Mouse (Mus musculus) forebrain, embryonic 16.5 days (tissue): ENCODE measurements around the gene Spcs2. TPM values are rescaled to one million over a fixed set of nuclear protein-coding genes. Genes with fewer than 3 reads are reported as not detected.

ENCODE experiments used
- ATAC-seq: fragments of 200-750 bp; cut with Nextera tagmentation; 2 replicates; pipeline ENCODE4 v1.8.0; 2017; ENCODE audit warnings: mild to moderate bottlenecking, moderate library complexity
- H3K27ac ChIP-seq: fragments of 300-500 bp; sonication (generic); 2 replicates; pipeline ENCODE4 v1.5.1; 2014; ENCODE audit warnings: low read length, control low read depth
- H3K27me3 ChIP-seq: fragments of 300-500 bp; sonication (generic); replicated peaks from 2 replicates; pipeline ENCODE4 v1.6.1; 2014; ENCODE audit warnings: low read length; ENCODE audit not compliant: control insufficient read depth, insufficient read depth
- H3K36me3 ChIP-seq: fragments of 300-500 bp; sonication (generic); 2 replicates; pipeline ENCODE4 v1.6.1; 2014; ENCODE audit not compliant: control insufficient read depth, insufficient read depth
- H3K4me1 ChIP-seq: fragments of 300-500 bp; sonication (generic); replicated peaks from 2 replicates; pipeline ENCODE4 v1.6.1; 2014; ENCODE audit warnings: low read length; ENCODE audit not compliant: control insufficient read depth, insufficient read depth
- H3K4me2 ChIP-seq: fragments of 300-500 bp; sonication (generic); 2 replicates; pipeline ENCODE4 v1.6.1; 2014; ENCODE audit warnings: mild to moderate bottlenecking, low read length, control low read depth
- H3K4me3 ChIP-seq: fragments of 300-500 bp; sonication (generic); replicated peaks from 2 replicates; pipeline ENCODE4 v1.5.1; 2014; ENCODE audit warnings: mild to moderate bottlenecking, low read length, control low read depth
- H3K9ac ChIP-seq: fragments of 300-500 bp; sonication (generic); replicated peaks from 2 replicates; pipeline ENCODE4 v1.6.1; 2014; ENCODE audit warnings: low read depth, low read length, control low read depth
- H3K9me3 ChIP-seq: fragments of 300-500 bp; sonication (generic); 2 replicates; pipeline ENCODE4 v1.6.1; 2016; ENCODE audit warnings: low read length; ENCODE audit not compliant: control insufficient read depth
- WGBS: fragments of 180-500 bp; shearing (Covaris S2); extraction: QIAGEN DNeasy Blood & Tissue Kit; methylation state at CpG from one replicate; pipeline ENCODE4 v1.1.7; 2014; 5-methylcytosine and 5-hydroxymethylcytosine counted together
- polyA plus RNA-seq: library from polyadenylated mRNA; unstranded; fragments of >200 nt; fragmentation: Nextera tagmentation; extraction: Ambion mirVana; gene quantifications from 2 replicates; pipeline ENCODE4 v1.2.1, GENCODE M21; 2015

The Spcs2 gene
- 278 and 304 TPM in 2 replicates for polyA plus RNA-seq

GRCm38 (mm10) chr7:99863362-99863761, at the start of gene Spcs2:
Spcs2 (minus strand) TSS chr7:99863462.
- WGBS, result 53% methylated on average over 7 of the region's 7 CpGs
- H3K4me3 ChIP-seq, result no peak within 1 kb of the TSS
- H3K9me3 ChIP-seq, result no peaks in the 10 kb centered on the region
- H3K9ac ChIP-seq, result no peak within 1 kb of the TSS
- no peak within 1 kb of the TSS for H3K27ac ChIP-seq
- ATAC-seq, result no peak
- no peak within 1 kb of the TSS for H3K4me2 ChIP-seq
- no peaks in the 10 kb centered on the region for H3K27me3 ChIP-seq
- 0 out of 2 replicates have a peak, but pooled peaks cover 2% of the 10 kb centered on the region for H3K4me1 ChIP-seq
- no peaks in the 10 kb centered on the region for H3K36me3 ChIP-seq

DNA sequence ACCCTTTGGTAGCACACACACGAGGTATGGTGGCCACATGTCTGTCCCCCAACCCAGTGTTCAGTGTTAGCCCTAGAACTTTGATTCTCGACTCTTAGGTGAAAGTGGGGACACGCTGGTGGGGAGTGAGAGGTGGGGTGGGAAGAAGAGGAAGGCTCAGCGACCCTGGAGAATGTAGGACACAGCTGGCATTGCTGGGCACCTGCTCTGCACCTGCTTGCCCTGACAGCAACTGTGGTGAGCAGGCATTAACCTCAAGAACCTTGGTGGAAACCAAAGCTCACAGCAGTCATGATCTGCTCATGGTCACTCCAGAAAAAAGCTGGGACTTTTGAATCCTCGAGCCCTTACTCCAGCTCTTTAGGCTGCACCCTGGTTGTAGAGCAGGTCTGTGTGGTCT, 47.8 kb upstream of the Spcs2 start:
- ATAC-seq, result no peak
- 76% methylated on average over 5 of the region's 5 CpGs for WGBS
- no peak overlapping the region for H3K9ac ChIP-seq

GRCm38 (mm10) chr7:99907463-99907862, 44.2 kb upstream of the Spcs2 start:
- H3K9me3 ChIP-seq, result no peaks in the 10 kb centered on the region
- H3K9ac ChIP-seq, result no peak overlapping the region
- no peaks in the 10 kb centered on the region for H3K27me3 ChIP-seq
- H3K36me3 ChIP-seq, result no peaks in the 10 kb centered on the region
- no peak overlapping the region for H3K27ac ChIP-seq
- H3K4me2 ChIP-seq, result no peak overlapping the region
- 86% methylated on average over 3 of the region's 3 CpGs for WGBS
- ATAC-seq, result no peak
- H3K4me3 ChIP-seq, result no peak overlapping the region
- H3K4me1 ChIP-seq, result no peaks in the 10 kb centered on the region

More for the DNA sequence above, 47.8 kb upstream of the Spcs2 start:
- Histone ChIP-seq H3K27me3 (no peaks in the 10 kb centered on the region), H3K27ac (no peak overlapping the region), H3K36me3 (no peaks in the 10 kb centered on the region), H3K4me3 (no peak overlapping the region), H3K4me1 (no peaks in the 10 kb centered on the region), H3K9me3 (no peaks in the 10 kb centered on the region), H3K4me2 (no peak overlapping the region)

- no peak overlapping the region for H3K27ac ChIP-seq
- H3K9ac ChIP-seq, result no peak overlapping the region
- H3K27me3 ChIP-seq, result no peaks in the 10 kb centered on the region
- H3K4me1 ChIP-seq, result no peaks in the 10 kb centered on the region
- no peak for ATAC-seq
- WGBS, result 88% methylated on average over 3 of the region's 3 CpGs
- no peak overlapping the region for H3K4me2 ChIP-seq
- H3K9me3 ChIP-seq, result no peaks in the 10 kb centered on the region
- no peak overlapping the region for H3K4me3 ChIP-seq
- no peaks in the 10 kb centered on the region for H3K36me3 ChIP-seq
Measured at GRCm38 (mm10) chr7:99906346-99906745, 43.1 kb upstream of the Spcs2 start.

DNA sequence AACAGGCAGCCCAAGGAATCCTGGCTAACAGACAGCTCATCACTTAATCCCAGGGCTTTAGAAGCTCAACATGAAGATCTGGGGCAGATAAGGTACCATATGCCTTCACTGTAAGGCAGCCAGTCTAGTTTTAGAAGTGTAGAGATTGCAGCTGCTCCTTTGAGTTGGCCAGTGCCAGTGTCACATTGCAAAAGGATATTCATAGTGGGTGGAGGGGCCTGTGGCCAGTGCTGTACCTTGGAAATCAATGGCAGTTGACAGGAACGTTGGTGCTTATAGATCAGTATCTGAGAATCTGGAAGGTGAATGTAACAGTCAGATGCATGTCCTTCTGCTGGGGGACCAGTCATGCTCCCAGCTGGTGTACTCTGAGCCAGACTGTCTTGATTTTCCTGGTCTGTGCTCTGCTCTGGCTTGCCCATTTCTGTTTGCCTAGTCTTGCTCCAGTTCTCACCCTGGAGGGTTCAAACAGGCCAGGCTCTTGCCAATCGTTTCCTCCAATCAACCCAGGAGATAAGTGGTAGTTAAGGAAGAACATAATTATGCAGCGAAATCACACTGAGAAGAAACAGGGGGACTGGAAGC, 41.3 kb upstream of the Spcs2 start:
- Histone ChIP-seq H3K4me2 (no peak overlapping the region), H3K27me3 (no peaks in the 10 kb centered on the region), H3K36me3 (no peaks in the 10 kb centered on the region), H3K9ac (no peak overlapping the region), H3K9me3 (no peaks in the 10 kb centered on the region), H3K4me1 (no peaks in the 10 kb centered on the region), H3K4me3 (no peak overlapping the region), H3K27ac (no peak overlapping the region)
- 68% methylated on average over 3 of the region's 3 CpGs for WGBS
- ATAC-seq, result no peak

DNA sequence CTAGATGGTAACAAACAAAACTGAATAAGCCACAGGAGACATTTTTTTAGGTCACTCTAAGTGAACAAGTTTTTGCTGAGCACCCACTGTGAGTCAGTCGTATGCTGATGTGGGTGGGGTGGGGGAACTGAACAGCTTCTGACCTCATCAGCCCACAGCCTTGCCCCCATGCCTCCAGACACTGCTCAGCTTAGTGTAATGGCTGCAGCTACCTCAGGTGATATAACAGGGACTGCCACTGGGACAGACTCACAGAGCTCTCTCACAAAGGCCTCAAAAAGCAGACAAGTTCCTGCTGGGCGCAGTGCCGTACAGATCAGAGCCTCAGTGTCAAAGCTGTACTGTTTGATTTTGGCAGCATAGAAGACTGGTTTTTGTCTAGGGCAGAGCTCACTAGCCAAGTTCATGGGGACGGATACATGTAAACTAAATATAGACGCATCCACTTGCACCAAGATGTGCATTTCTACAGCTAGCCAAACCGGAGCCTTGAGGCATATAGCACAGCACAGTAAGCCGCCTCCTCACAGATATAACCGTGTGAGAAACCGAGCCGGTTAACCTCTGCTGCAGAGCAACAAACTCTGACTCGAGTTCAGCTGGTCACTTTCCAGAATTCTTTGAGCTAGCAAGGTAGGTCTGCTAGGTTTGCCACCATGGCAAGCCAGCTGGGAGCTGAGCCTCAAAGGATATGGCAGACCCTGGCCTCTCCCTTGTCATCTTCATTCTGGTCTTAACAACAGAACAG, 39.8 kb upstream of the Spcs2 start:
- Histone ChIP-seq H3K27me3 (no peaks in the 10 kb centered on the region), H3K9ac (no peak overlapping the region), H3K4me1 (no peaks in the 10 kb centered on the region), H3K9me3 (no peaks in the 10 kb centered on the region), H3K27ac (no peak overlapping the region), H3K36me3 (no peaks in the 10 kb centered on the region), H3K4me2 (no peak overlapping the region), H3K4me3 (no peak overlapping the region)
- ATAC-seq, result no peak
- WGBS, result 67% methylated on average over 11 of the region's 11 CpGs

- no peak overlapping the region for H3K4me2 ChIP-seq
- H3K4me3 ChIP-seq, result no peak overlapping the region
- H3K27ac ChIP-seq, result no peak overlapping the region
- H3K36me3 ChIP-seq, result no peaks in the 10 kb centered on the region
- H3K27me3 ChIP-seq, result no peaks in the 10 kb centered on the region
- no peak overlapping the region for H3K9ac ChIP-seq
- ATAC-seq, result no peak
- WGBS, result 75% methylated on average over 4 of the region's 4 CpGs
- no peaks in the 10 kb centered on the region for H3K9me3 ChIP-seq
- no peaks in the 10 kb centered on the region for H3K4me1 ChIP-seq
Measured at GRCm38 (mm10) chr7:99902208-99902607, 38.9 kb upstream of the Spcs2 start.

GRCm38 (mm10) chr7:99896905-99897304, 33.6 kb upstream of the Spcs2 start:
- ATAC-seq, result no peak
- H3K4me3 ChIP-seq, result no peak overlapping the region
- H3K9ac ChIP-seq, result no peak overlapping the region
- H3K9me3 ChIP-seq, result no peaks in the 10 kb centered on the region
- H3K4me1 ChIP-seq, result peaks cover 6% of the 10 kb centered on the region
- H3K4me2 ChIP-seq, result no peak overlapping the region
- WGBS, result 85% methylated on average over 4 of the region's 4 CpGs
- H3K36me3 ChIP-seq, result no peaks in the 10 kb centered on the region
- H3K27me3 ChIP-seq, result no peaks in the 10 kb centered on the region
- H3K27ac ChIP-seq, result no peak overlapping the region

DNA sequence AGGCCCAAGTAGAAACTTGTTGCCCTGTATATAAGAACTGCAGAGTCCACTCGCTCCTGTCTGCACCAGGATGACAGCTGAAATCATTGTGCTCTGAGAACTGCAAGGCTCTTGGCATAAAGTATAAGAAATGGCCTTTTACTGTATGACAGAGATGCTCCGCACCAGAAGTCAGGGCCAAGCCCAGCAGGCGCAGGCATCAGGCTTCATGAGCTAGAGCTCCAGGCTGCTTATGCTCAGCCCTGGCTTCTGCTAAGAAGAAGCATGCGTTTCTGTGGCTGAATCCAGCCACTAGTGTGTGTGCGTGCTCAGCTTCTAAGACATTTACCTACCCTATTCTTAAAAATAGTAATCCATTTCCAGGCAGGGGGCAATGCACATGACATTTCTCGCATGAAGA, 31.2 kb upstream of the Spcs2 start:
- Histone ChIP-seq H3K9ac (no peak overlapping the region), H3K36me3 (no peaks in the 10 kb centered on the region), H3K27me3 (no peaks in the 10 kb centered on the region), H3K4me3 (no peak overlapping the region), H3K27ac (peak overlapping the region; percentile 20; the same call in 1 of the 2 replicates), H3K9me3 (no peaks in the 10 kb centered on the region), H3K4me1 (peaks cover 6% of the 10 kb centered on the region), H3K4me2 (no peak overlapping the region)
- no peak for ATAC-seq
- 81% methylated on average over 6 of the region's 6 CpGs for WGBS
